Mouse (Mus musculus) limb, embryonic 12.5 days (tissue): ENCODE results near the gene Ndufs2. TPM values are rescaled to one million over a fixed set of nuclear protein-coding genes. Genes with fewer than 3 reads are reported as not detected.

Source experiments
- ATAC-seq: fragments of 200-750 bp; cut with Nextera tagmentation; 2 replicates; pipeline ENCODE4 v1.8.0; 2017; ENCODE audit warnings: low read depth, moderate TSS enrichment; ENCODE audit not compliant: insufficient number of reproducible peaks, insufficient read depth, low FRiP score, low TSS enrichment
- H3K27ac ChIP-seq: fragments of 300-500 bp; sonication (generic); 2 replicates; pipeline ENCODE4 v1.5.1; 2016; ENCODE audit warnings: mild to moderate bottlenecking, moderate library complexity
- H3K27me3 ChIP-seq: fragments of 300-500 bp; sonication (generic); 2 replicates; pipeline ENCODE4 v1.6.1; 2016; ENCODE audit warnings: mild to moderate bottlenecking, moderate library complexity
- H3K36me3 ChIP-seq: fragments of 300-500 bp; sonication (generic); 2 replicates; pipeline ENCODE4 v1.6.1; 2016; ENCODE audit warnings: mild to moderate bottlenecking, moderate library complexity
- H3K4me1 ChIP-seq: fragments of 300-500 bp; sonication (generic); replicated peaks from 2 replicates; pipeline ENCODE4 v1.6.1; 2016
- H3K4me2 ChIP-seq: fragments of 300-500 bp; sonication (generic); 2 replicates; pipeline ENCODE4 v1.6.1; 2016; ENCODE audit warnings: mild to moderate bottlenecking, moderate library complexity
- H3K4me3 ChIP-seq: fragments of 300-500 bp; sonication (generic); replicated peaks from 2 replicates; pipeline ENCODE4 v1.5.1; 2016; ENCODE audit warnings: mild to moderate bottlenecking
- H3K9ac ChIP-seq: fragments of 300-500 bp; sonication (generic); replicated peaks from 2 replicates; pipeline ENCODE4 v1.6.1; 2016; ENCODE audit warnings: mild to moderate bottlenecking, moderate library complexity
- H3K9me3 ChIP-seq: fragments of 300-500 bp; sonication (generic); 2 replicates; pipeline ENCODE4 v1.6.1; 2016; ENCODE audit warnings: mild to moderate bottlenecking, moderate library complexity
- WGBS: fragments of 180-500 bp; shearing (Covaris S2); methylation state at CpG from one replicate; pipeline ENCODE4 v1.1.7; 2016; 5-methylcytosine and 5-hydroxymethylcytosine counted together
- polyA plus RNA-seq: library from polyadenylated mRNA; unstranded; fragments of >200 nt; fragmentation: Nextera tagmentation; extraction: Ambion mirVana; gene quantifications from 2 replicates; pipeline ENCODE4 v1.2.1, GENCODE M21; 2016

Ndufs2 gene
- polyA plus RNA-seq, 1 experiment from 2014 or later, result 251 TPM

DNA sequence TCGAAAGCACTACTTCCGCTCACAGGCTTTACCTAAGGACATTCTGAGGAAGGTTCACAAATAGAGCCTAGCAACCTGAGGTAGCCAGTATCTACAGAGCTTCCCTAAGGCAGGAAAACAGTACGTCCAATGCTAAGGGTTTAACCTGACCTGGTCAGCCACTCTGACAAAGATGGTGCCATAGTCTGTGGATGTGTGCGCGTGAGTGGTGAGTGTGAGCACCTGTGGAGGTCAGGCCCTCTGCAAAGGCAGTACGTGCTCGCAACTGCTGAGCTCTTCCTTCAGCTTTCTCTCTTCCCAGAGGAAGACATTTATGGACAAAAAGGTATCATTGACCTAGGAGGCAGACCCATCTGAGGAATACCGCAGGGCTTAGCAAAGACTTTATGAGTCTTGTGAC lies 27.2 kb upstream of the Ndufs2 start:
- no peak for ATAC-seq
- Histone ChIP-seq H3K4me1 (peaks cover 15% of the 10 kb centered on the region), H3K27ac (no peak overlapping the region), H3K9ac (no peak overlapping the region), H3K9me3 (no peaks in the 10 kb centered on the region), H3K27me3 (no peaks in the 10 kb centered on the region), H3K36me3 (peaks cover 71% of the 10 kb centered on the region), H3K4me2 (no peak overlapping the region), H3K4me3 (no peak overlapping the region)
- 94% methylated on average over 8 of the region's 8 CpGs for WGBS

- H3K4me2 ChIP-seq, result no peak overlapping the region
- WGBS, result 80% methylated on average over 10 of the region's 10 CpGs
- H3K9ac ChIP-seq, result no peak overlapping the region
- H3K4me3 ChIP-seq, result no peak overlapping the region
- H3K4me1 ChIP-seq, result peaks cover 15% of the 10 kb centered on the region
- no peaks in the 10 kb centered on the region for H3K27me3 ChIP-seq
- no peak overlapping the region for H3K27ac ChIP-seq
- no peak for ATAC-seq
- peaks cover 71% of the 10 kb centered on the region for H3K36me3 ChIP-seq
- H3K9me3 ChIP-seq, result no peaks in the 10 kb centered on the region
These were observed 26.5 kb upstream of the Ndufs2 start for GRCm38 (mm10) chr1:171277736-171278135.

GRCm38 (mm10) chr1:171276110-171276748 lies 25.0 kb upstream of the Ndufs2 start:
- no peak for ATAC-seq
- Histone ChIP-seq H3K4me2 (no peak overlapping the region), H3K36me3 (peaks cover 76% of the 10 kb centered on the region), H3K4me3 (no peak overlapping the region), H3K9me3 (no peaks in the 10 kb centered on the region), H3K9ac (no peak overlapping the region), H3K4me1 (peaks cover 12% of the 10 kb centered on the region), H3K27me3 (no peaks in the 10 kb centered on the region), H3K27ac (no peak overlapping the region)
- 90% methylated on average over 14 of the region's 14 CpGs for whole genome bisulfite sequencing

GRCm38 (mm10) chr1:171275144-171275734 lies 24.1 kb upstream of the Ndufs2 start:
- Histone ChIP-seq H3K4me3 (no peak overlapping the region), H3K27me3 (no peaks in the 10 kb centered on the region), H3K9ac (no peak overlapping the region), H3K4me2 (no peak overlapping the region), H3K27ac (no peak overlapping the region), H3K36me3 (peaks cover 76% of the 10 kb centered on the region), H3K9me3 (no peaks in the 10 kb centered on the region), H3K4me1 (peaks cover 17% of the 10 kb centered on the region)
- ATAC-seq, result no peak
- WGBS, result 94% methylated on average over 11 of the region's 11 CpGs

DNA sequence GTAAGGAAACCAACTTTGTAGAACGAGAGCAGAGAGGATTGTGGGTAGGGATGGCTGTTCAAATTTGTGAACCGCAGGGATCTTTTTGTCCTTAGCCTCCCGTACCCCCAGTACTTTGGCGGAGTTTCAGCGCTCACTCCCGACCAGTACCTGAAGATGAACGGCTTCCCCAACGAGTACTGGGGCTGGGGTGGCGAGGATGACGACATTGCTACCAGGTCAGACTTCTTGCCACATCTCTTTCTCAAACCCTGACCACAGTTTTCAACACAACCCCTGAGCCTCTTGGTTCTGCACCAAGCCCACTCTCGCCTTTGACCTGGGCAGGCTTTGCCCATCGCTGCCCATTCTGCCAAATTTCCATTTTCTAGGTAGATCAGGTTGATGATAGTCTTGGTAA lies 23.0 kb upstream of the Ndufs2 start:
- H3K27ac ChIP-seq, result no peak overlapping the region
- H3K4me2 ChIP-seq, result no peak overlapping the region
- H3K36me3 ChIP-seq, result peaks cover 76% of the 10 kb centered on the region
- H3K4me3 ChIP-seq, result no peak overlapping the region
- H3K9me3 ChIP-seq, result no peaks in the 10 kb centered on the region
- 92% methylated on average over 12 of the region's 12 CpGs for WGBS
- H3K4me1 ChIP-seq, result peaks cover 7% of the 10 kb centered on the region
- no peak overlapping the region for H3K9ac ChIP-seq
- no peak for ATAC-seq
- H3K27me3 ChIP-seq, result no peaks in the 10 kb centered on the region

GRCm38 (mm10) chr1:171272086-171272485 lies 20.9 kb upstream of the Ndufs2 start:
- no peaks in the 10 kb centered on the region; the same call in 1 of the 2 replicates for H3K27me3 ChIP-seq
- no peak overlapping the region for H3K9ac ChIP-seq
- 92% methylated on average over 3 of the region's 3 CpGs for whole genome bisulfite sequencing
- H3K27ac ChIP-seq, result no peak overlapping the region
- peaks cover 55% of the 10 kb centered on the region for H3K36me3 ChIP-seq
- peak overlapping the region; percentile 95; the same call in 1 of the 2 replicates for H3K4me2 ChIP-seq
- no peak for ATAC-seq
- no peaks in the 10 kb centered on the region for H3K9me3 ChIP-seq
- peaks cover 7% of the 10 kb centered on the region for H3K4me1 ChIP-seq
- H3K4me3 ChIP-seq, result no peak overlapping the region; the same call in 1 of the 2 replicates

DNA sequence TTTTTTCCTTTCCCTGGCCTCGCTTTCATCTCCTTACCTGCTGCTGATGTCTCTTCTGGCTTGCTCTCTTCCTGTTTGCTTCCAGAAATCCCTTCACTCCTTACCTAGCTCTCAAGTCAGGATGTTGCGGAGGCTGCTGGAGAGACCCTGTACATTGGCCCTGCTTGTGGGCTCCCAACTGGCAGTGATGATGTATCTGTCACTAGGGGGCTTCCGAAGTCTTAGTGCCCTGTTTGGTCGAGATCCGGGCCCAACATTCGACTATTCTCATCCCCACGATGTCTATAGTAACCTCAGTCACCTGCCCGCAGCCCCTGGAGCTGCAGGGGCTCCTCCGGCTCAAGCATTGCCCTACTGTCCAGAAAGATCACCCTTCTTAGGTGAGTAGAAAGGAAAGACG lies 20.4 kb upstream of the Ndufs2 start:
- no peaks in the 10 kb centered on the region; the same call in 1 of the 2 replicates for H3K27me3 ChIP-seq
- peak overlapping the region; percentile 95; the same call in 1 of the 2 replicates for H3K4me2 ChIP-seq
- H3K9me3 ChIP-seq, result no peaks in the 10 kb centered on the region
- ATAC-seq, result no peak
- H3K9ac ChIP-seq, result no peak overlapping the region
- peaks cover 51% of the 10 kb centered on the region for H3K36me3 ChIP-seq
- peaks cover 7% of the 10 kb centered on the region for H3K4me1 ChIP-seq
- WGBS, result 72% methylated on average over 10 of the region's 10 CpGs
- H3K4me3 ChIP-seq, result no peak overlapping the region; the same call in 1 of the 2 replicates
- no peak overlapping the region for H3K27ac ChIP-seq

DNA sequence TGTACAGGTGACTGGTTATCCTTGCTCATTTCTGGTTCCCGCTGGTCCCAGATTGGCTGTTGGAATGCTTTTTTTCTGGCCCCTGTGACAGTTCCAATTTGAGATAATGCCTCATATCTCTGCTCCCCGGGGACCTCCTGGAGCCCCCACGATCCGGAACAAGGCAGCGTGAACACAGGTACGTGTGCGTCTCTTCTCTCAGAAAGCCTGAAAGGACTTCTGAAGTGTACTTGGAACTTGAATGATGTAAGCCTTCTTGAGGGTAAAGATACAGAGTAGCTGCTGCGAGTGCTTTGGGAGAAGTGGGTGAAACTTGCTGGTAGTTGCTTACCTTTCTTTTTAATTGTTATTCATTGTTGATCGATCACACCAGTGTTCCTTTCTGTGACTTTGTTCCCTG lies 20.0 kb upstream of the Ndufs2 start:
- Histone ChIP-seq H3K36me3 (peaks cover 47% of the 10 kb centered on the region), H3K4me1 (peaks cover 7% of the 10 kb centered on the region), H3K4me2 (peak overlapping the region; percentile 95), H3K9me3 (no peaks in the 10 kb centered on the region), H3K27ac (peak overlapping the region; percentile 53; the same call in 1 of the 2 replicates), H3K9ac (peak overlapping the region; percentile 73), H3K4me3 (peak overlapping the region; percentile 77), H3K27me3 (no peaks in the 10 kb centered on the region; the same call in 1 of the 2 replicates)
- ATAC-seq, result no peak
- 51% methylated on average over 9 of the region's 9 CpGs for WGBS

GRCm38 (mm10) chr1:171270573-171270900 lies 19.3 kb upstream of the Ndufs2 start:
- H3K9ac ChIP-seq, result peak overlapping the region; percentile 73
- no peaks in the 10 kb centered on the region; the same call in 1 of the 2 replicates for H3K27me3 ChIP-seq
- peaks cover 7% of the 10 kb centered on the region for H3K4me1 ChIP-seq
- H3K4me3 ChIP-seq, result peak overlapping the region; percentile 77
- peak; percentile 82 for ATAC-seq
- under 1% methylated on average over 19 of the region's 19 CpGs for WGBS
- peak overlapping the region; percentile 53; the same call in 1 of the 2 replicates for H3K27ac ChIP-seq
- peak overlapping the region; percentile 95 for H3K4me2 ChIP-seq
- H3K9me3 ChIP-seq, result no peaks in the 10 kb centered on the region
- peaks cover 40% of the 10 kb centered on the region for H3K36me3 ChIP-seq

DNA sequence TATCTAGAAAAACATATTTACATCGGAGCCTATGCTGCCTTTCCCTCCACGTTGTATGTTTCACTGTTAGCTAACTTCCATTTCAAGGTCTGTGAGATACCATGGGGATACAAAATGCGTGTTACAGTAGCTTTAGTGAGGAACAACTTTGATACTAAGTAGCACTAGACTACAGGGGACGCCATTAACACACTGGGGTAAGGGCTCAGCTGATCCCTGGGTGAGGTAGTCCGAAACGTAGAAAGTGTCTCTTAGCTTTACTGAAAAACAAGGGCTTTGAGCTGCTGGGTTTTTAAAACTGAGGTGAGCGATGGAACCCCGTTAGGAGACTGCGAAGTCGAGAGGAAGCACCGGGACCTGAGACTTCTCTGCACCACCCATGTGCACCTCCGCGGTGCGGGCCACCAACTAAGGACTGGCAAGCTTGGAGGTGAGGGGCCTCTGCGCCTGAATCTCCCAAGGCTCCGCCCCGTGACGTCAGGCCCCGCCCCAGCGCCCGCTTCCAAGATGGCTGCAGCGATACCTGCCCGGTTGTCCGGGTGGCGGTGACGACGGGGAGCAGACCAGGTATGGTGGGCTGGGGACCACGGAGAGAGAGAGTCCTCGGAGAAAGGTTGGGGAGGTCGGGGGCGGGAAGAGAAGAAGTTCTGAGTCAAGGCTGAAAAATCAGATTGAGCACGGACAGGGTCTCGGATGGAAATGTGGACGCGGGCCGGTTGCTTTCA lies 18.8 kb upstream of the Ndufs2 start, which contains the start of gene B4galt3:
Gene B4galt3, plus strand, starts transcription at position 481 of the 725 bp plus-strand sequence.
- ATAC-seq, result peak; percentile 93
- H3K27ac ChIP-seq, result peak within 1 kb of the TSS; percentile 53; the same call in 1 of the 2 replicates
- H3K4me1 ChIP-seq, result peaks cover 7% of the 10 kb centered on the region
- 3% methylated on average over 36 of the region's 36 CpGs for WGBS
- H3K4me2 ChIP-seq, result peak within 1 kb of the TSS; percentile 95
- H3K9me3 ChIP-seq, result no peaks in the 10 kb centered on the region
- peak within 1 kb of the TSS; percentile 73 for H3K9ac ChIP-seq
- H3K27me3 ChIP-seq, result no peaks in the 10 kb centered on the region; the same call in 1 of the 2 replicates
- peaks cover 35% of the 10 kb centered on the region for H3K36me3 ChIP-seq
- H3K4me3 ChIP-seq, result peak within 1 kb of the TSS; percentile 77

DNA sequence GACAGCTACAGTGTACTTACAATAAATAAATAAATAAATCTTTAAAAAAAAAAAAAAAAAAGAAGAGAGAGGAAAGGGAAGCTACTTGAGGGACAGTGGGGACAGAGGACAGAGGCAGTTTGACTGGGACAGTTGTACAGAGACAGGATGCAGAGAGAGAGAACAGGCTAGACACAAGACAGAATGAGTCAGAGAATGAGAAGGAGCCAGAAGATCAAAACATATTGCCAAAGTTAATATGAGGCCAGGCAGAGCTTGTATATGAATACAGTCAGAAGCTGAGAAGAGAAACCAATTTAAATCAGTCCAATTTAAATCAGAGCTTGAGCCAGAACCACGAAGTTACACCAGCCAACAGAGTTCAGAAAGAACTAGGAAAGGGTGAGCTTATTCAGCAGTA lies 17.2 kb upstream of the Ndufs2 start:
- no peak overlapping the region for H3K4me3 ChIP-seq
- no peak overlapping the region for H3K9ac ChIP-seq
- no peaks in the 10 kb centered on the region; the same call in 1 of the 2 replicates for H3K27me3 ChIP-seq
- peaks cover 10% of the 10 kb centered on the region for H3K4me1 ChIP-seq
- 55% methylated on average over 1 of the region's 1 CpGs for WGBS
- no peak for ATAC-seq
- H3K4me2 ChIP-seq, result no peak overlapping the region
- no peak overlapping the region for H3K27ac ChIP-seq
- no peaks in the 10 kb centered on the region for H3K9me3 ChIP-seq
- H3K36me3 ChIP-seq, result peaks cover 18% of the 10 kb centered on the region
